Mouse (Mus musculus): ENCODE data around the gene Pif1. TPM values are rescaled to one million over a fixed set of nuclear protein-coding genes. Genes with fewer than 3 reads are reported as not detected.

The Pif1 gene
- total and polyA plus RNA-seq, 3 experiments: 11.2 to 14.5 (median 12.2) TPM

- no peak for TF ChIP-seq ZC3H11A (IDR thresholded peaks at IDR 0.05; ENCODE audit: low read depth, low read length)
- peak; percentile 78 for TF ChIP-seq POLR2AphosphoS2 (IDR thresholded peaks at IDR 0.05; ENCODE audit: low read depth, low read length)
- TF ChIP-seq MAZ (IDR thresholded peaks at IDR 0.05; ENCODE audit: low read depth, low read length): peak; percentile 96
- TF ChIP-seq GABPA (IDR thresholded peaks at IDR 0.05; ENCODE audit: insufficient replicate concordance, low read depth, low read length): no peak
- peak; percentile 98 for TF ChIP-seq POLR2A (IDR thresholded peaks at IDR 0.05; ENCODE audit: low read depth, low read length)
- TF ChIP-seq JUN (IDR thresholded peaks at IDR 0.05; ENCODE audit: insufficient read depth, low read depth, low read length): no peak
- 0 out of 2 replicates have a peak, but pooled peaks have one; percentile 60 for TF ChIP-seq UBTF (IDR thresholded peaks at IDR 0.05; ENCODE audit: low read depth, low read length)
- TF ChIP-seq IRF4 (IDR thresholded peaks at IDR 0.05; ENCODE audit: low read depth, low read length): no peak
- TF ChIP-seq KAT2A (IDR thresholded peaks at IDR 0.05; ENCODE audit: insufficient replicate concordance, low read length): no peak
- peak; percentile 97 for TF ChIP-seq NELFE (IDR thresholded peaks at IDR 0.05; ENCODE audit: low read depth, low read length)
- TF ChIP-seq ZKSCAN1 (IDR thresholded peaks at IDR 0.05; ENCODE audit: borderline replicate concordance, low read depth, low read length): no peak
- TF ChIP-seq ELF1 (IDR thresholded peaks at IDR 0.05; ENCODE audit: low read depth, low read length): peak; percentile 73
Observed at GRCm38 (mm10) chr9:65579781-65580371, 7.1 kb upstream of the Pif1 start, which contains the start of gene Plekho2 (continued).

- Histone ChIP-seq H3K27me3 (replicated peaks) (no peaks in the 10 kb centered on the region), H3K9me3 (replicated peaks; ENCODE audit: low read length) (no peaks in the 10 kb centered on the region), H3K9ac (ENCODE audit: insufficient read depth, low read depth) (peak overlapping the region; percentile 87), H3K27ac (ENCODE audit: insufficient read depth, low read depth) (peak overlapping the region; percentile 50), H3K4me2 (ENCODE audit: insufficient read depth, low read depth, poor library complexity, severe bottlenecking) (peak overlapping the region; percentile 92), H3K79me2 (replicated peaks; ENCODE audit: control insufficient read depth, extremely low read depth, insufficient read depth, poor library complexity, severe bottlenecking) (peaks cover 40% of the 10 kb centered on the region), H3K36me3 (replicated peaks in 1 of 2; ENCODE audit: control insufficient read depth in 1 of 2, insufficient read depth in 1 of 2, low read length in 1 of 2) (peaks cover 0 to 2% of the 10 kb centered on the region in 2 experiments), H3K4me1 (ENCODE audit: control insufficient read depth in 1 of 2, insufficient read depth in 2 of 2) (peaks cover 9 to 37% of the 10 kb centered on the region in 2 experiments; a peak in 3 of 4 replicates), H3K4me3 (replicated peaks in 1 of 3; ENCODE audit: low read depth in 2 of 3, low read length in 2 of 3, poor library complexity in 1 of 3) (peak overlapping the region; percentile 45 to 61 (median 48))
- peak; percentile 95 for DNase-seq (ENCODE audit: extremely low read depth)
- in situ Hi-C loops (cut with MboI; ENCODE audit: low pct_ligation_motif_present, low pct_unique_long_range_greater_than_20kb, low sequenced_read_pairs): loop anchor here (10.0 kb wide), 1 partner anchor 136 kb away; no protein-coding TSS in a partner anchor
- dilution Hi-C loops (cut with MboI; ENCODE audit: extremely low pct_ligation_motif_present, extremely low pct_unique_long_range_greater_than_20kb, low sequenced_read_pairs): no loop called here
- TF ChIP-seq PAX5 (IDR thresholded peaks at IDR 0.05; ENCODE audit: low read length): no peak
- TF ChIP-seq RAD21 (IDR thresholded peaks at IDR 0.05; ENCODE audit: low read depth, low read length): peak; percentile 96
- TF ChIP-seq POLR2A (IDR thresholded peaks at IDR 0.05; ENCODE audit: low read depth, low read length): no peak; the same call in none of the 2 replicates
- TF ChIP-seq BHLHE40 (IDR thresholded peaks at IDR 0.05; ENCODE audit: low read depth, low read length): peak; percentile 61
- TF ChIP-seq ELF1 (IDR thresholded peaks at IDR 0.05; ENCODE audit: low read depth, low read length): no peak
- TF ChIP-seq TCF12 (IDR thresholded peaks at IDR 0.05; ENCODE audit: low read depth, low read length): peak; percentile 39; the same call in 1 of the 2 replicates
- TF ChIP-seq CTCF (conservative IDR thresholded peaks at IDR 0.05 in 1 of 2, IDR thresholded peaks at IDR 0.05 in 1 of 2; ENCODE audit: low read depth in 2 of 2, low read length in 2 of 2): peak; percentile 75 to 100
- peak; percentile 63; the same call in 1 of the 2 replicates for TF ChIP-seq MAX (IDR thresholded peaks at IDR 0.05; ENCODE audit: low read length)
- TF ChIP-seq MXI1 (IDR thresholded peaks at IDR 0.05; ENCODE audit: low read depth, low read length): peak; percentile 85
- peak; percentile 31; the same call in 1 of the 2 replicates for TF ChIP-seq NRF1 (IDR thresholded peaks at IDR 0.05; ENCODE audit: low read depth, low read length)
- TF ChIP-seq IRF4 (IDR thresholded peaks at IDR 0.05; ENCODE audit: low read depth, low read length): peak; percentile 50; the same call in 1 of the 2 replicates
- no peak for TF ChIP-seq ZMIZ1 (IDR thresholded peaks at IDR 0.05; ENCODE audit: low read depth, low read length)
- TF ChIP-seq RCOR1 (conservative IDR thresholded peaks at IDR 0.05; ENCODE audit: low read depth, low read length): no peak
- 0 out of 2 replicates have a peak, but pooled peaks have one; percentile 48 for TF ChIP-seq JUND (conservative IDR thresholded peaks at IDR 0.05; ENCODE audit: low read depth, low read length)
- peak; percentile 15 for TF ChIP-seq HCFC1 (IDR thresholded peaks at IDR 0.05; ENCODE audit: low read depth, low read length)
- TF ChIP-seq ETS1 (conservative IDR thresholded peaks at IDR 0.05; ENCODE audit: low read depth, low read length): no peak
- TF ChIP-seq ZC3H11A (IDR thresholded peaks at IDR 0.05; ENCODE audit: low read depth, low read length): peak; percentile 92
- peak; percentile 59; the same call in 1 of the 2 replicates for TF ChIP-seq MAZ (IDR thresholded peaks at IDR 0.05; ENCODE audit: low read depth, low read length)
- no peak for TF ChIP-seq E2F4 (IDR thresholded peaks at IDR 0.05; ENCODE audit: insufficient replicate concordance, low read depth, low read length)
- TF ChIP-seq USF2 (conservative IDR thresholded peaks at IDR 0.05; ENCODE audit: low read depth, low read length): no peak
- no peak for TF ChIP-seq JUN (IDR thresholded peaks at IDR 0.05; ENCODE audit: insufficient read depth, low read depth, low read length)
- no peak for TF ChIP-seq UBTF (IDR thresholded peaks at IDR 0.05; ENCODE audit: low read depth, low read length)
- TF ChIP-seq TBP (conservative IDR thresholded peaks at IDR 0.05; ENCODE audit: low read depth, low read length): 0 out of 2 replicates have a peak, but pooled peaks have one; percentile 30
- TF ChIP-seq EP300 (IDR thresholded peaks at IDR 0.05; ENCODE audit: low read length): no peak
- TF ChIP-seq GABPA (IDR thresholded peaks at IDR 0.05; ENCODE audit: insufficient replicate concordance, low read depth, low read length): no peak
- TF ChIP-seq SMC3 (IDR thresholded peaks at IDR 0.05; ENCODE audit: low read depth, low read length): peak; percentile 99
- no peak for TF ChIP-seq POLR2AphosphoS2 (IDR thresholded peaks at IDR 0.05; ENCODE audit: low read depth, low read length)
- TF ChIP-seq MAFK (IDR thresholded peaks at IDR 0.05; ENCODE audit: insufficient replicate concordance, low read length): no peak
- no peak for TF ChIP-seq ZKSCAN1 (IDR thresholded peaks at IDR 0.05; ENCODE audit: borderline replicate concordance, low read depth, low read length)
Observed at GRCm38 (mm10) chr9:65580401-65581256, 6.3 kb upstream of the Pif1 start.
